Mouse (Mus musculus) neural tube, embryonic 12.5 days (tissue): Measurements from ENCODE around the gene Kdm6a. TPM values are rescaled to one million over a fixed set of nuclear protein-coding genes. Genes with fewer than 3 reads are reported as not detected.

Source experiments
- ATAC-seq: fragments of 200-750 bp; cut with Nextera tagmentation; 2 replicates; pipeline ENCODE4 v1.8.0; 2017; ENCODE audit warnings: low read depth, mild to moderate bottlenecking, moderate TSS enrichment, moderate library complexity; ENCODE audit not compliant: low FRiP score
- H3K27ac ChIP-seq: fragments of 300-500 bp; sonication (generic); 2 replicates; pipeline ENCODE4 v1.5.1; 2016
- H3K27me3 ChIP-seq: fragments of 300-500 bp; sonication (generic); replicated peaks from 2 replicates; pipeline ENCODE4 v1.6.1; 2016; ENCODE audit warnings: mild to moderate bottlenecking
- H3K36me3 ChIP-seq: fragments of 300-500 bp; sonication (generic); 2 replicates; pipeline ENCODE4 v1.6.1; 2016; ENCODE audit warnings: mild to moderate bottlenecking
- H3K4me1 ChIP-seq: fragments of 300-500 bp; sonication (generic); 2 replicates; pipeline ENCODE4 v1.6.1; 2016
- H3K4me2 ChIP-seq: fragments of 300-500 bp; sonication (generic); replicated peaks from 2 replicates; pipeline ENCODE4 v1.6.1; 2016; ENCODE audit warnings: mild to moderate bottlenecking
- H3K4me3 ChIP-seq: fragments of 300-500 bp; sonication (generic); 2 replicates; pipeline ENCODE4 v1.5.1; 2016
- H3K9ac ChIP-seq: fragments of 300-500 bp; sonication (generic); 2 replicates; pipeline ENCODE4 v1.6.1; 2016; ENCODE audit warnings: mild to moderate bottlenecking
- H3K9me3 ChIP-seq: fragments of 300-500 bp; sonication (generic); 2 replicates; pipeline ENCODE4 v1.6.1; 2016; ENCODE audit warnings: mild to moderate bottlenecking
- WGBS: fragments of 180-500 bp; shearing (Covaris S2); methylation state at CpG from one replicate; pipeline ENCODE4 v1.1.7; 2016; 5-methylcytosine and 5-hydroxymethylcytosine counted together
- polyA plus RNA-seq: library from polyadenylated mRNA; unstranded; fragments of >200 nt; fragmentation: Nextera tagmentation; extraction: Ambion mirVana; gene quantifications from 2 replicates; pipeline ENCODE4 v1.2.1, GENCODE M21; 2016

Gene Kdm6a
- 26.8 and 34.6 TPM in 2 replicates for polyA plus RNA-seq

GRCm38 (mm10) chrX:18162192-18162857 is at the start of gene Kdm6a:
Kdm6a (plus strand) TSS chrX:18162575.
- Histone ChIP-seq H3K9ac (peak within 1 kb of the TSS; percentile 97), H3K36me3 (no peaks in the 10 kb centered on the region), H3K4me2 (peak within 1 kb of the TSS; percentile 65), H3K9me3 (no peaks in the 10 kb centered on the region), H3K27ac (peak within 1 kb of the TSS; percentile 94), H3K4me3 (peak within 1 kb of the TSS; percentile 78), H3K4me1 (no peaks in the 10 kb centered on the region), H3K27me3 (no peaks in the 10 kb centered on the region)
- WGBS = under 1% methylated on average over 50 of the region's 50 CpGs
- peak; percentile 99 for ATAC-seq

DNA sequence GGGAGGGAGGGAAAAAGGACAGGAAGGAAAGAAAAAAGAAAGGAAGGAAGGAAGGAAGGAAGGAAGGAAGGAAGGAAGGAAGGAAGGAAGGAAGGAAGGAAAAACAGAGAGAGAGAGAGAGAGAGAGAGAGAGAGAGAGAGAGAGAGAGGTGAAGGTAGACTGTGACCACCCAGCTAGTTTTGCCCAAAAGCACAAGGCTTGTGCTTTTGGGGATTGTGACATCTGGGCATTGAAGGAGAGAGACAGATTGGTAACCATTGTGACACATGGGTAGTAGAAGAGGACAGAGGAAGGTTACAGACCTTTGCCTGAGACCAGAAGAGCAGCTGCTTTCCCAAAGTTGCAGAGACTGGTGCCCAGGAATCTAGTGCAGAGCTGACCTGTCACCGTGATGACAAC is 16.8 kb upstream of the Kdm6a start, which contains the start of gene Dusp21:
Dusp21 (plus strand) TSS at position 301 of the 400 bp plus-strand sequence.
- no peak within 1 kb of the TSS for H3K27ac ChIP-seq
- no peak within 1 kb of the TSS for H3K4me2 ChIP-seq
- no peak within 1 kb of the TSS for H3K9ac ChIP-seq
- 93% methylated on average over 1 of the region's 1 CpGs for WGBS
- H3K4me1 ChIP-seq = no peaks in the 10 kb centered on the region
- H3K9me3 ChIP-seq = no peaks in the 10 kb centered on the region
- ATAC-seq = no peak
- no peaks in the 10 kb centered on the region for H3K36me3 ChIP-seq
- no peaks in the 10 kb centered on the region for H3K27me3 ChIP-seq
- H3K4me3 ChIP-seq = no peak within 1 kb of the TSS

DNA sequence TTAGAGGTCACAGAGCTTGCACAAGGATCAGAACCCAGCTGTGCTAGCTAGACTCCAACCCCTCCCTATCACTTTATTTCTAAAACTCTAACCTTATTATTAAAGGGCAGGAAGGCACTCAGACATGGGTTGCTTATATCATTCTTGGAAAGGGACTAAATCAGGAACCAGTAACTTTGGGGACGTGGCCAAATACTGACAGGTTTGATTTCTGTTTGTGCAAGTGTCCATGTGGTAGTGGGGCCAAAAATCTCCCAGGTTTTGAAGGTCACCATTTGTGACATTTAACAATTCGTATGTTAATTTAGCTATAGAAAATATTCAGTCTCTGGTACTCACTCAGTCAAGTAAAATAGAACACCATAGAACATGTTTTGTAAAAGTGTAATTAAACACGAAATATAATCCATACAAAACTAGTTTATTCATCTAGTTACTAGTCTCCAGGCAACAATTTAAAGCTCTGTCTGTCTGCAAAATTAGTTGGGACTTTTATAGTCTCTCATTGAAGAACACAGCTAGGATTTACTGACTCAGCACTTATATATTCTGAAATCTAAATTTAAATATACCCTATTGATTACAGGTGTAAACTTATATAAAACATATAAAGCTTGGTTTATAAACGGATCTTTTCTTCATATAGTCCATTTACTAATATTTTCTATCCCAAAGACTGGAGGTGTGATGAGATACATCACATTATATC is 1.5 kb upstream of the Kdm6a start:
- Histone ChIP-seq H3K4me2 (peak overlapping the region; percentile 62), H3K27ac (no peak overlapping the region)

GRCm38 (mm10) chrX:18161796-18162191 is 581 bp upstream of the Kdm6a start:
- peak overlapping the region; percentile 69 for H3K9ac ChIP-seq
- H3K9me3 ChIP-seq = no peaks in the 10 kb centered on the region
- WGBS = under 1% methylated on average over 28 of the region's 28 CpGs
- H3K4me3 ChIP-seq = peak overlapping the region; percentile 78
- no peaks in the 10 kb centered on the region for H3K36me3 ChIP-seq
- ATAC-seq = peak; percentile 75
- H3K4me2 ChIP-seq = peak overlapping the region; percentile 62
- H3K27ac ChIP-seq = peak overlapping the region; percentile 82
- no peaks in the 10 kb centered on the region for H3K27me3 ChIP-seq
- no peaks in the 10 kb centered on the region for H3K4me1 ChIP-seq

More for the DNA sequence above, 1.5 kb upstream of the Kdm6a start:
- Histone ChIP-seq H3K4me1 (no peaks in the 10 kb centered on the region), H3K36me3 (no peaks in the 10 kb centered on the region), H3K4me3 (no peak overlapping the region), H3K9ac (no peak overlapping the region), H3K27me3 (no peaks in the 10 kb centered on the region), H3K9me3 (no peaks in the 10 kb centered on the region)
- 54% methylated on average over 4 of the region's 4 CpGs for WGBS
- ATAC-seq = no peak

- Histone ChIP-seq H3K27me3 (no peaks in the 10 kb centered on the region), H3K4me2 (peak overlapping the region; percentile 65), H3K27ac (peak overlapping the region; percentile 94), H3K4me3 (peak overlapping the region; percentile 78), H3K4me1 (no peaks in the 10 kb centered on the region), H3K9me3 (no peaks in the 10 kb centered on the region), H3K9ac (peak overlapping the region; percentile 97), H3K36me3 (no peaks in the 10 kb centered on the region)
- peak; percentile 37 for ATAC-seq
- under 1% methylated on average over 86 of the region's 95 CpGs for WGBS
These were observed 721 bp downstream of the Kdm6a start for GRCm38 (mm10) chrX:18162861-18163731.

DNA sequence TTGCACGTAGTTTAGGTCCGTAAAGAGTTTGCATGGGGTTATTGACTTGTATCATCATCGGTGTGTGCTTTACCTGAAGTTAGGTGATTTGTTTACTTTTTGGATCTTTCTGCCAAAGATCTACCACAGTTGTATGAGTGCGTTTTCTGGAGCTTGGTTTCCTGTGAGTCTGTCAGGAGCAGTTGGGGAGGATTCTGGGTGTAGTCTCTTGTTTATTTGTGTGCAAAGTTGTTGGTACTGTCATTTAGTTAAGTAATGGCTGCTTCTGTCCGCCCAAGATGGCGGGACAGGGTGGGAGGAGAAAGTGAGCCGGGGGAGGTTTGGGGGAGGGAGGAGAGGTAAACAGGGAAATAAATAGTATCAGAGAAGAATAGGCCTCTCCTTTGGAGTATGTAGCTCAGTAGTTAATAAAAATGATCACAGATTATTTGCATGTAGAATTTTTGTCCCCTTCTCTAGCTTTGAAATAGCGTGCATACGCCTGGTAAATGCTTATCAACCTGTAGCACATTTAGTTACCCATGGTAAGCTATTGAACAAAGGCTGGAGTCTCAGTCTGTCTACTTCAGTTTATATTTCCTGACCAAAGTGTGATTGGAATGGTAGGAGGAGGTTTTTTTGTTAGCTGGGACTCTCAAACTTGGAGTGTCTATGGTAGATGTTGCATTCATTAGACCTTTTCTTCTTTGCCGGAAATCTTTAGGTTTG is 1.7 kb downstream of the Kdm6a start:
- Histone ChIP-seq H3K27ac (peak overlapping the region; percentile 94; the same call in 1 of the 2 replicates), H3K36me3 (no peaks in the 10 kb centered on the region), H3K4me2 (peak overlapping the region; percentile 65), H3K9me3 (no peaks in the 10 kb centered on the region), H3K4me1 (no peaks in the 10 kb centered on the region), H3K27me3 (no peaks in the 10 kb centered on the region), H3K9ac (peak overlapping the region; percentile 97), H3K4me3 (peak overlapping the region; percentile 78)
- no peak for ATAC-seq
- WGBS = 2% methylated on average over 10 of the region's 10 CpGs

DNA sequence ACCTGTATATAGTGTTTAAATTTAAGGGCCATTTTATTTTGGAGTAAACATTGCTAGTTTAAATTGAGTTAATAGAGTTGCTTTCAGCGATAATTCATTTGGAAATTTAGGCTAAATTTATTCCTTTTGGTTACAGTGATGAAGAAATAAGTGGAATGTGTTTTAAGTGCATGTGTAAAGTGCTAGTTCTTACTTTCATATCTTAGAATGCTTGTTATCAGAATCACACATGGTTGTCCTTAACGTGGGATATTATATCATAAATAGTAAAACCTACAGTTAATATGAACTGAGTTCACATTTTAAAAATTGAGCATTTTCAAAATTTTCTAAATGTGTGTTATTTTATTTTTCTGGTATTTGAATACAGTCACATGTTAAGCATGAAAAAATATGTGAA is 2.7 kb downstream of the Kdm6a start:
- H3K4me1 ChIP-seq = no peaks in the 10 kb centered on the region
- no peak overlapping the region for H3K27ac ChIP-seq
- no peak overlapping the region for H3K9ac ChIP-seq
- WGBS = 85% methylated on average over 2 of the region's 2 CpGs
- ATAC-seq = no peak
- H3K9me3 ChIP-seq = no peaks in the 10 kb centered on the region
- H3K4me3 ChIP-seq = no peak overlapping the region
- no peaks in the 10 kb centered on the region for H3K27me3 ChIP-seq
- H3K4me2 ChIP-seq = peak overlapping the region; percentile 65; the same call in 1 of the 2 replicates
- no peaks in the 10 kb centered on the region for H3K36me3 ChIP-seq

DNA sequence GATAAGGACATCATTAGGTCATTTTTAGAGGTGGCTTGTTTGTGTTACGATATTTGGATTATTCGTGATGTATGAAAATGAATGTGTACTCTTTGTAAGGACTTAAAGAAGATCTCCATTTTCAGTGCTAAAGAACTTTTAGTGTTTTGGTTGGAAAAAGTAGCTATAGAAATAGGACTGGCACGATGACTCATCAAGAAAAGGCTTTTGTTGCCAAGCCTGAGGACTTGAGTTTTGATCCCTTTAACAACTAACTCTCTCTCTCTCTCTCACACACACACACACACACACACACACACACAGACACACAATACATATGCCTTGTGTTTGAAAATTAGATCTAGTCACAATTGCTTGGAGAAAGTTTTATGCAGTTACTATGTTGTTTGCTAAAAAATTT is 4.6 kb downstream of the Kdm6a start:
- Histone ChIP-seq H3K36me3 (no peaks in the 10 kb centered on the region), H3K4me2 (no peak overlapping the region), H3K9ac (no peak overlapping the region), H3K4me1 (no peaks in the 10 kb centered on the region), H3K27ac (no peak overlapping the region), H3K4me3 (no peak overlapping the region), H3K27me3 (no peaks in the 10 kb centered on the region), H3K9me3 (no peaks in the 10 kb centered on the region)
- no peak for ATAC-seq
- WGBS = 90% methylated on average over 3 of the region's 3 CpGs

DNA sequence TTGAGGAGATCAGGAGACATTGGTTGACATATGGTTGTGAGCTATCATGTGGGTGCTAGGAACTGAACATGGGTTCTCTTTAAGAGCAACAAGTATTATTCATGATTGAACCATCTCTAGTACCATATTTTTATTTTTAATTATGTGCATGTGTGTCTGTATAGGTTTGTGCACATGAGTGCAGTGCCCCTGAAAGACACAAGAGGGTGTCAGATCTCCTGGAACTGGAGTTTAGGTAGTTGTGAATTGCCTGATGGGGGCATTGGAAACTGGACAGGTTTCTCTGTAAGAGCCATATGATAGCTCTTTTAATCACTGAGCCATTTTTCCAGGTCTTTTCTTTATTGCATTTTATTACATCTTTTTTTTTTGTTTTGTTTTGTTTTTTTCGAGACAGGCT is 6.6 kb downstream of the Kdm6a start:
- H3K4me3 ChIP-seq = no peak overlapping the region
- no peak overlapping the region for H3K4me2 ChIP-seq
- 92% methylated on average over 1 of the region's 1 CpGs for WGBS
- H3K4me1 ChIP-seq = no peaks in the 10 kb centered on the region
- no peaks in the 10 kb centered on the region for H3K36me3 ChIP-seq
- H3K27ac ChIP-seq = no peak overlapping the region
- no peak for ATAC-seq
- no peak overlapping the region for H3K9ac ChIP-seq
- no peaks in the 10 kb centered on the region for H3K27me3 ChIP-seq
- no peaks in the 10 kb centered on the region for H3K9me3 ChIP-seq

GRCm38 (mm10) chrX:18174831-18175230 is 12.5 kb downstream of the Kdm6a start:
- no peak overlapping the region for H3K4me3 ChIP-seq
- H3K4me1 ChIP-seq = no peaks in the 10 kb centered on the region
- H3K9ac ChIP-seq = no peak overlapping the region
- ATAC-seq = no peak
- H3K27ac ChIP-seq = no peak overlapping the region
- no peaks in the 10 kb centered on the region for H3K27me3 ChIP-seq
- no peaks in the 10 kb centered on the region for H3K9me3 ChIP-seq
- H3K36me3 ChIP-seq = no peaks in the 10 kb centered on the region
- WGBS = 80% methylated on average over 3 of the region's 4 CpGs
- no peak overlapping the region for H3K4me2 ChIP-seq

DNA sequence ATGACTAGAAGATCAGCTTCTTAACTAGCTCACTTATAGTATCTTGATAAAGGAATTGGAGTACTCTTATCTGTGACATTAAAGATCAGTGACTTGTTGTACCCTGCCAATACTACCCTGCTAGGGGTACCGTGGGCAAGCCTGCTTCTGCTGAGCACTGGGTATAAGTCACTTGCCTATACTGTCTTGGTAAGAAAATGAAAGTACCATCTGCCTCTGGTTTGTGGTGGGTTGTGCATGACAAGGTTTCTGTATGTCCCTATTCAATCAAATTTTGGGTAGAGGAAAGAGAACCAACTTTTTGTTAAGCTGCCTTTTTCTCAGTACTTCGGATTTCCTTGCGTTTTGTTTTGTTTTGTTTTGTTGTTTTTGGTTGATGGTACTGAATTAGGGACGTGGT is 15.4 kb downstream of the Kdm6a start:
- no peak for ATAC-seq
- H3K4me2 ChIP-seq = no peak overlapping the region
- H3K36me3 ChIP-seq = no peaks in the 10 kb centered on the region
- H3K4me3 ChIP-seq = no peak overlapping the region
- H3K4me1 ChIP-seq = no peaks in the 10 kb centered on the region
- WGBS = 88% methylated on average over 4 of the region's 4 CpGs
- no peak overlapping the region for H3K27ac ChIP-seq
- no peak overlapping the region for H3K9ac ChIP-seq
- no peaks in the 10 kb centered on the region for H3K9me3 ChIP-seq
- no peaks in the 10 kb centered on the region for H3K27me3 ChIP-seq
